Mouse (Mus musculus): Measurements from ENCODE around the gene Zfp322a.

DNA sequence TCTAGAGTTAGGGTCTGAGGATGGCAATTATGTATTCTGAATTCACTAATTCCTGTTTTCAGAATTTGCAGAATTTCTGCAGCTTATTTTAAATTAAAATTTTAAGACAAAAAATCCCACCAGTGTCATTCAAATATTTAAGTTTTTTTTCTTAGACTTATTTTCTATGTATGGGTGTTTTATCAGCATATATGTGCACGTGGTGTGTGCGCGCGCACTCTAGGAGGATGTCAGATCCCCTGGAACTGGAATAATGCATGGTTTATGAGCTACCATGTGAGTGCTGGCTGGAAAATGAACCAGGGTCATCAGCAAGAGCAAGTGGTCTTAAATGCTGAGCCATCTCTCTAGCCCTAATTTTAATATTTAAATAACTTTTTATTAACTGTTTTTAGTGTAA lies 1.1 kb upstream of the Zfp322a start:
- TF ChIP-seq CTCF (IDR thresholded peaks at IDR 0.05) = no peak
- no peak for TF ChIP-seq POLR2A (IDR thresholded peaks at IDR 0.05; ENCODE audit: insufficient read depth, low read depth, low read length)
